Mouse (Mus musculus) thymus, adult 2 months (tissue): ENCODE measurements around the gene Cd52. TPM values are rescaled to one million over a fixed set of nuclear protein-coding genes. Genes with fewer than 3 reads are reported as not detected.

ENCODE experiments used
- DNase-seq: peaks from one replicate; pipeline ENCODE4 v3.0.0; 2021
- H3K27ac ChIP-seq: fragments of 200-500 bp; 2 replicates; pipeline ENCODE4 v1.5.1; 2012; ENCODE audit warnings: low read length, control low read depth; ENCODE audit not compliant: control insufficient read depth, insufficient read depth
- H3K27me3 ChIP-seq: fragments of 200-500 bp; 2 replicates; pipeline ENCODE4 v1.6.1; 2012; ENCODE audit warnings: mild to moderate bottlenecking, low read length, moderate library complexity, mixed read lengths; ENCODE audit not compliant: control insufficient read depth, insufficient read depth
- H3K36me3 ChIP-seq: fragments of 200-500 bp; 2 replicates; pipeline ENCODE4 v1.6.1; 2012; ENCODE audit warnings: mild to moderate bottlenecking, low read length, moderate library complexity; ENCODE audit not compliant: control insufficient read depth, insufficient read depth
- H3K4me1 ChIP-seq: fragments of 200-500 bp; replicated peaks from 2 replicates; pipeline ENCODE4 v1.6.1; 2012; ENCODE audit warnings: low read length; ENCODE audit not compliant: control insufficient read depth, insufficient read depth
- H3K4me3 ChIP-seq: fragments of 200-500 bp; 2 replicates; pipeline ENCODE4 v1.5.1; 2012; ENCODE audit warnings: mild to moderate bottlenecking, low read length, control low read depth, moderate library complexity; ENCODE audit not compliant: control insufficient read depth, insufficient read depth
- CTCF ChIP-seq: fragments of 200-500 bp; IDR thresholded peaks from 2 replicates; pipeline ENCODE4 v1.5.1; 2012; ENCODE audit warnings: mild to moderate bottlenecking, control low read depth, low read length, moderate library complexity, borderline replicate concordance; ENCODE audit not compliant: control insufficient read depth, poor library complexity, insufficient read depth; ENCODE audit errors: extremely low read depth
- POLR2A ChIP-seq: fragments of 200-500 bp; IDR thresholded peaks from 2 replicates; pipeline ENCODE4 v1.6.1; 2012; ENCODE audit warnings: mild to moderate bottlenecking, low read length, control low read depth, moderate library complexity; ENCODE audit not compliant: control insufficient read depth, poor library complexity, insufficient read depth; ENCODE audit errors: extremely low read depth
- WGBS: fragments of 180-500 bp; shearing (Covaris S2); methylation state at CpG from one replicate; pipeline ENCODE4 v1.1.7; 2018; 5-methylcytosine and 5-hydroxymethylcytosine counted together
- polyA plus RNA-seq: library from polyadenylated mRNA; depleted of rRNA; stranded (reverse); fragments of >200 nt; gene quantifications from 2 replicates; pipeline ENCODE4 v1.2.3, GENCODE M21; 2012; rRNA removed

The Cd52 gene
- polyA plus RNA-seq, 1 experiment = 480 TPM

DNA sequence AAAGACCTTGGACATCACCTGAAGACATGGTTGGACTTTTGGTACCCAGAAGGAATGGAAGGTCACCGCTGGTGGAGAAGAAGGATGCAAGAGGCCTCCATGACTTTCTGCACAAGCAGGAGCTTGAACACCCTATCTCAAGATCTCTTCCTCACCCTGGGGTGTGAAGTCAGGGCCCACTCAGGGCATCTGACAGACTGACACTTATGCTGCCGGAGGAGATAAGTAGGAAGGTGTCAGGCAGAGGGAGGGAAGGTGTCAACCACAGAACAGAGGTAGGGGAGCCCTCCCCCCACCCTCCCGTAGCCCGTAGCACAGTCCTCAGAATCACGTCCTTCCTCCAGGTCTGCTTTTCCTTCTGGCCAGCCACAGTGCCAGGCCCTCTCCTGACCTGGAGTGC is 47.2 kb downstream of the Cd52 start:
- WGBS = 65% methylated on average over 5 of the region's 5 CpGs
- TF ChIP-seq CTCF (no peak), POLR2A (no peak)
- no peaks in the 10 kb centered on the region for H3K27me3 ChIP-seq
- no peak overlapping the region for H3K27ac ChIP-seq
- H3K36me3 ChIP-seq = no peaks in the 10 kb centered on the region
- H3K4me1 ChIP-seq = peaks cover 22% of the 10 kb centered on the region
- no peak overlapping the region for H3K4me3 ChIP-seq
- no peak for DNase-seq

GRCm38 (mm10) chr4:134043041-134043440 is 51.8 kb downstream of the Cd52 start:
- DNase-seq = peak; percentile 35
- peak overlapping the region; percentile 61; the same call in 1 of the 2 replicates for H3K27ac ChIP-seq
- no peaks in the 10 kb centered on the region for H3K27me3 ChIP-seq
- H3K4me3 ChIP-seq = no peak overlapping the region
- WGBS = 0% methylated on average over 2 of the region's 2 CpGs
- no peaks in the 10 kb centered on the region for H3K36me3 ChIP-seq
- TF ChIP-seq POLR2A (no peak), CTCF (no peak)
- H3K4me1 ChIP-seq = peaks cover 16% of the 10 kb centered on the region

GRCm38 (mm10) chr4:134041317-134042123 is 53.4 kb downstream of the Cd52 start:
- no peak overlapping the region for H3K4me3 ChIP-seq
- H3K4me1 ChIP-seq = peaks cover 16% of the 10 kb centered on the region
- H3K27me3 ChIP-seq = no peaks in the 10 kb centered on the region
- peak overlapping the region; percentile 23; the same call in 1 of the 2 replicates for H3K27ac ChIP-seq
- WGBS = 12% methylated on average over 9 of the region's 9 CpGs
- DNase-seq = peak; percentile 18
- H3K36me3 ChIP-seq = no peaks in the 10 kb centered on the region
- TF ChIP-seq POLR2A (no peak), CTCF (no peak)

GRCm38 (mm10) chr4:134035953-134036352 is 58.9 kb downstream of the Cd52 start:
- Histone ChIP-seq H3K4me3 (no peak overlapping the region), H3K27me3 (no peaks in the 10 kb centered on the region), H3K36me3 (no peaks in the 10 kb centered on the region), H3K4me1 (no peaks in the 10 kb centered on the region), H3K27ac (no peak overlapping the region)
- 5% methylated on average over 16 of the region's 16 CpGs for WGBS
- peak; percentile 80 for DNase-seq
- TF ChIP-seq CTCF = peak; percentile 96
- no peak for TF ChIP-seq POLR2A

Other genes starting within 250 kb of the Cd52 start
- 79.3 and 84.0 TPM in 2 replicates for gene Rps6ka1, start 207.3 kb downstream of the Cd52 start, polyA plus RNA-seq
- 96.2 and 110 TPM in 2 replicates for gene Hmgn2, start 126.4 kb downstream of the Cd52 start, polyA plus RNA-seq
- 32.1 and 33.2 TPM in 2 replicates for gene Dhdds, start 94.2 kb downstream of the Cd52 start, polyA plus RNA-seq
- gene Lin28a, start 76.2 kb downstream of the Cd52 start, polyA plus RNA-seq = 0.03 TPM in 2 replicates
- 4.9 and 5.3 TPM in 2 replicates for gene Zfp683, start 41.2 kb downstream of the Cd52 start, polyA plus RNA-seq
- 4.4 and 5.7 TPM in 2 replicates for gene Crybg2, start 34.3 kb downstream of the Cd52 start, polyA plus RNA-seq
- gene Ubxn11, start 7.5 kb upstream of the Cd52 start, polyA plus RNA-seq = 91.3 and 120 TPM in 2 replicates
- gene Sh3bgrl3, start 33.7 kb upstream of the Cd52 start, polyA plus RNA-seq = 1,368 and 1,549 TPM in 2 replicates
- gene Cep85, start 92.0 kb upstream of the Cd52 start, polyA plus RNA-seq = 127 and 145 TPM in 2 replicates
- 0.17 and 0.36 TPM in 2 replicates for gene Gm7534, start 107.9 kb upstream of the Cd52 start, polyA plus RNA-seq
- gene Catsper4, start 132.3 kb upstream of the Cd52 start, polyA plus RNA-seq = 0.11 and 0.16 TPM in 2 replicates
- 3.6 and 4.3 TPM in 2 replicates for gene Cnksr1, start 143.3 kb upstream of the Cd52 start, polyA plus RNA-seq
- not detected in 2 replicates for gene E130218I03Rik, start 148.6 kb upstream of the Cd52 start, polyA plus RNA-seq
- 14.8 and 15.1 TPM in 2 replicates for gene Zfp593, start 150.5 kb upstream of the Cd52 start, polyA plus RNA-seq
- gene Gm30191, start 151.9 kb upstream of the Cd52 start, polyA plus RNA-seq = not detected in 2 replicates
- gene Grrp1, start 159.0 kb upstream of the Cd52 start, polyA plus RNA-seq = 5.2 and 6.6 TPM in 2 replicates
- gene Pdik1l, start 192.8 kb upstream of the Cd52 start, polyA plus RNA-seq = 13.3 and 14.4 TPM in 2 replicates
- 0.43 and 5.9 TPM in 2 replicates for gene Trim63, start 220.0 kb upstream of the Cd52 start, polyA plus RNA-seq
- gene Slc30a2, start 248.1 kb upstream of the Cd52 start, polyA plus RNA-seq = 1.1 and 2.0 TPM in 2 replicates